Mouse (Mus musculus) spleen, postnatal 36 days (tissue): ENCODE data around the gene Olfr816.
"Not testable (repeated sequence)": the region's sequence is repeated elsewhere in the genome, so short reads cannot be mapped to it uniquely, and the experiment has no call there.

Experiments
- DNase-seq, 2 experiments: peaks; one replicate each; pipeline ENCODE4 v3.0.0; 2022; ENCODE audit warnings: low spot score in 2 of 2, mixed read lengths in 1 of 2

Gene Olfr816

GRCm38 (mm10) chr10:129915497-129915896 lies at the start of gene Olfr816:
Olfr816 (minus strand) TSS chr10:129915597.
- no peak for DNase-seq

- no peak for DNase-seq
Measured at GRCm38 (mm10) chr10:129949000-129949399, 33.6 kb upstream of the Olfr816 start, which contains the start of gene Olfr818. Olfr818 (minus strand) TSS chr10:129949100.

- not testable (repeated sequence) for DNase-seq
Measured at GRCm38 (mm10) chr10:129905767-129906166, 9.6 kb downstream of the Olfr816 start, which contains the start of gene Olfr815. Olfr815 (minus strand) TSS chr10:129905867.

- DNase-seq, result no peak
Measured at GRCm38 (mm10) chr10:129885934-129886333, 29.5 kb downstream of the Olfr816 start.

- not testable (repeated sequence) for DNase-seq
Measured at GRCm38 (mm10) chr10:129885496-129885895, 29.9 kb downstream of the Olfr816 start.

GRCm38 (mm10) chr10:129879751-129880150 lies 35.6 kb downstream of the Olfr816 start, which contains the start of gene Olfr814:
Olfr814 (minus strand) TSS chr10:129879851.
- not testable (repeated sequence) for DNase-seq
